Mouse (Mus musculus): ENCODE results near the gene 1700113H08Rik. TPM values are rescaled to one million over a fixed set of nuclear protein-coding genes. Genes with fewer than 3 reads are reported as not detected.
A peak's percentile ranks its signal among the peaks of the same experiment; 100 is the strongest.

The 1700113H08Rik gene
- not detected in 2 replicates for polyA plus RNA-seq (2016; fragmentation: Nextera tagmentation; extraction: Ambion mirVana)

DNA sequence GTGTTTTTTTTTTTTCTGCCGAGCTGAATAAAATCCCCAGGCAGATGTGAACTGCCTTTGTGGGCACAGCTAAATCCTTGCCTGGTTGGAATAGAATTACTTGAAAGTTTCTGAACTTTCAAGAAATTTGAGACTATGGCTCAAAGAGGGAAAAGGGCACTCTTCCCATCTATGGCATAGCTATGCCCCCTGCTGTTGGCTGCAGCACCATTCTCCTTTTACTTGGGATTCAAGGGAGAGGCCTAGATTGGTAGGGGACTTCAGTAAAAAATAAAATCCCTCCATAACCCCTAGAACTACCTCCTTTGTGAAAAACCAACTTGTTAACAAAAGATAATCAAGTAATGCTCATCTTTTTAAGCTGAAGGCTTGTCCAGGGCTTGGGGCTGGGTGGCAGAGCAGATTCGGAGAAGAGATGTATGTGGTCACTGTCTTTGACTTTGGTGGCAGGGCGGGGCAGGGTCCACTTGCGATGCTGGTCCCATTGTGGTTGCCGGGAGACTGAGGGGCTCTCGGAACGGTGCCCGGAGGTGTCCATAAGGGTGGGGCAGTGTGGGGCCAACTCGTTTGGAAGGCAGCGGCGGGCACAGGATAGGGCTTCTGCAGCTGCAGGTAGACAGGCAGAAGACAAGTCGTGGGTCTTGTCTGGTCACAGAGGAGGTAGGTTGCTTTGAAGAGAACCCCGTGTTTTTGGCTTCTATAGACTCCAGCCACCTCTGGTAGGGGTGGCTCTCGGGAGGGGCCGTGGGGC is at the start of gene 1700113H08Rik:
Gene 1700113H08Rik, plus strand, starts transcription at position 546 of the 751 bp plus-strand sequence.
- peaks cover 41% of the 10 kb centered on the region for H3K4me1 ChIP-seq
- H3K36me3 ChIP-seq (replicated peaks) = no peaks in the 10 kb centered on the region
- H3K27me3 ChIP-seq (ENCODE audit: poor library complexity, severe bottlenecking) = peaks cover 23% of the 10 kb centered on the region
- DNase-seq (ENCODE audit: extremely low spot score, low spot score) = no peak
- H3K9me3 ChIP-seq = no peaks in the 10 kb centered on the region
- peak within 1 kb of the TSS; percentile 54 for H3K4me3 ChIP-seq
- WGBS = 7% methylated on average over 15 of the region's 15 CpGs
- H3K27ac ChIP-seq = peak within 1 kb of the TSS; percentile 88

DNA sequence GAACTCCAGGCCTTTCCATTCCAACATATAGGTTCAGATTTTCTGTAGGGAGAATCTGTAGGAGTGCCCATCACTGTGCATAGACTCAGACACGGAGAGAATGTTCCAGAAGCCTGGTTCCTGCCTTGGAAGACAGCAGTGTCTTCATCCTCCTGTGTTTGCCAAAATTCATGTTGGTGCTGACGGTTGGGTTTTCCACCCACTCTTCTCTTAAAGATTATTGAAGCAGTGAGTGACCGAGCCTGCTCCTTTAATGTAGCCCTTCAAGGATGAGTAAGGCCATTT is 49.7 kb upstream of the 1700113H08Rik start:
- Histone ChIP-seq H3K27me3 (ENCODE audit: poor library complexity, severe bottlenecking) (no peaks in the 10 kb centered on the region), H3K9me3 (no peaks in the 10 kb centered on the region), H3K27ac (no peak overlapping the region), H3K4me3 (no peak overlapping the region), H3K36me3 (replicated peaks) (no peaks in the 10 kb centered on the region), H3K4me1 (no peaks in the 10 kb centered on the region)
- WGBS = 86% methylated on average over 3 of the region's 3 CpGs
- DNase-seq (ENCODE audit: extremely low spot score, low spot score) = no peak

DNA sequence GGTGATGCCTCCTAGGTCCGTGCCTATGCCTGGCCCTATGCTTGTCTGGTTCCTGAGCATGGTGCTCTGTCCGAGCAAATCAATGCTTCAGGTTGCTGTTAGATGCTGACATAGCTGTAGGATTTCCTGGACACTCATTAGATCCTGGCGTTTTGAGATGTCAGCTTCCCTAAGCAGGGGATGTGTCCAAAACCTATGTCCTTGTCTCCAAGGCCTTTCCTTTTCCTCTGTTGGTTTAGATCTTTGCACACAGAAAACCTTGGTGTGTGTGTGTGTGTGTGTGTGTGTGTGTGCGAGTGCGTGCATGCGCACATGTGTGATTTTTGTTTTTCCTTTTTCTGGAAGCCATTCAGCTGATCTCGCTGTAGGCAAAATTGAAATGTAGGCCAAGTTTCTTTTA is 45.8 kb upstream of the 1700113H08Rik start:
- H3K27ac ChIP-seq = no peak overlapping the region
- no peak overlapping the region for H3K4me3 ChIP-seq
- H3K36me3 ChIP-seq (replicated peaks) = no peaks in the 10 kb centered on the region
- no peak for DNase-seq (ENCODE audit: extremely low spot score, low spot score)
- 94% methylated on average over 7 of the region's 7 CpGs for WGBS
- no peaks in the 10 kb centered on the region for H3K9me3 ChIP-seq
- H3K27me3 ChIP-seq (ENCODE audit: poor library complexity, severe bottlenecking) = peaks cover 3% of the 10 kb centered on the region
- H3K4me1 ChIP-seq = peaks cover 20% of the 10 kb centered on the region

DNA sequence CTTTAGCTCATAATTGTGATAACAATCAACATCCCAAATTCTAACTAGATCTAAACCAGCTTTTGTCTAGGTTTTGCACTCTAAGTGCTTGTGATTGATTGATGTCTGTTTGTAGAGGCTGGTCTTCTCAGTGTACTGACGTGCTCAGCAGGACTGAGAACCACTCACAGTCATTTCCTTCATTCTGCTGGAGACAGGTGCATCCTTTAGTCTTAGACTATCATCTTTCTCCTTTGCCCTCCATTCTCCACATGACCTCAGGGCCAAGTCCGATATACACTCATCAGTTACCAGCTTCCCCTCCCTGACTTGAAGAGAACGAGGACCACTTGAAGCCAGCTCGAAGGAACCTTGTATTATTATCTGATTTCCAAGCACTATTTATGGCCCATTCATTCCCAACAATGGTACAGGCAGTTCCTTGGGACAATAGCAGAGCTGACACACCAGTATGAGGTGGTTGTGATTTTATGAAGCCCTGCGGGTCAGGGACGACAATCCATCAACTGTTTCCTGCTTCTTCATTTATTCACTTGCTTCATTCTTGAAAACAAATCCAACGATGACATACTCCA is 43.4 kb upstream of the 1700113H08Rik start:
- WGBS = 88% methylated on average over 7 of the region's 7 CpGs

DNA sequence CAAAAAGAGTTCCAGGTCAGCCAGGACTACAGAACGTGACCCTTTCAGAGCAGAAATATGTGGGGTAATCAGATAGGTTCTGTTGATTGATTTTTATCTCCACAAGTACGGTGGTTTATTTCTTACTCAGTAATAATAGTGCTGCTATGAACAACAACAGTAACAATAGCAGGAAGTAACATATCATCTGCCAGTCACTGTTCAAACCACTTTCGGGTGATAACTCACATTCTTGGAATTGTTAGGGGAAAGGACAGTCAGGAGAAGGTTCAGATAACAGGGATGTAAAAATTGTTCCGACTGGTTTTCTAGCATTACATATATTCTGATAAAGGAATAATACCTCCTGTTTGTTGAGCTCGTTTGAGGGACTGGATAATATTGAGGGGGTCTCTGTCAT is 42.4 kb upstream of the 1700113H08Rik start:
- no peaks in the 10 kb centered on the region for H3K9me3 ChIP-seq
- H3K4me1 ChIP-seq = peaks cover 30% of the 10 kb centered on the region
- peaks cover 32% of the 10 kb centered on the region for H3K27me3 ChIP-seq (ENCODE audit: poor library complexity, severe bottlenecking)
- no peak for DNase-seq (ENCODE audit: extremely low spot score, low spot score)
- no peak overlapping the region for H3K27ac ChIP-seq
- H3K4me3 ChIP-seq = no peak overlapping the region
- 77% methylated on average over 5 of the region's 5 CpGs for WGBS
- no peaks in the 10 kb centered on the region for H3K36me3 ChIP-seq (replicated peaks)

More for the DNA sequence above, 43.4 kb upstream of the 1700113H08Rik start:
- Histone ChIP-seq H3K27ac (no peak overlapping the region), H3K4me3 (no peak overlapping the region), H3K4me1 (peaks cover 30% of the 10 kb centered on the region), H3K27me3 (ENCODE audit: poor library complexity, severe bottlenecking) (peaks cover 27% of the 10 kb centered on the region), H3K36me3 (replicated peaks) (no peaks in the 10 kb centered on the region), H3K9me3 (no peaks in the 10 kb centered on the region)
- no peak for DNase-seq (ENCODE audit: extremely low spot score, low spot score)

DNA sequence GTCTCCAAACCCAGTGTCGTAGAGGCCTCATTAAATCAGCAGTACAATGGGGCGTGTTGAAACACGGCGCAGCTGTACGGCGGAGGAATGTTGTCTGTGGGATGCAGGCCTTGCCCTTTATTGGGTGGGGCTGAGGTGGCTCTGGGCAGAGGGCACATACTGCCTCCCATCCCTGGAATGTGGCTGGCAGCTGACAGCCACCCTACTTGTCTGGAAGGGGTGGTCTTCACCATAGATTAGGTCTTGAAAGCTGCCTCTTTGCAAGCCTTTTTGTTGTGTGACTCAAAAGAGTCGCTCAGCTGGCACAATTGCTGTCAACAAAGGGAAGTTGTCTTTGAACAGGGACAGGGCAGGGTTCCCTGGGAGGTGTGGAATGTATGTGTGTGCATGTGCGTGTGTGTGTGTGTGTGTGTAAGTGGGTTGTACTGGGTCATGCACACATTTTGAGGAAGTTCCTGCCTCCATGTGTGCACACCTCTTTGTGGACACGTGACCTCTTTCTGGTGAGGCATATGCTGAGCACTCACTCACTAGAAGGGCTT is 41.6 kb upstream of the 1700113H08Rik start:
- H3K27ac ChIP-seq = 0 out of 2 replicates have a peak overlapping the region, but pooled peaks have one; percentile 65
- no peaks in the 10 kb centered on the region for H3K9me3 ChIP-seq
- no peak overlapping the region for H3K4me3 ChIP-seq
- H3K4me1 ChIP-seq = peaks cover 30% of the 10 kb centered on the region
- peaks cover 38% of the 10 kb centered on the region for H3K27me3 ChIP-seq (ENCODE audit: poor library complexity, severe bottlenecking)
- peak; percentile 35 for DNase-seq (ENCODE audit: extremely low spot score, low spot score)
- WGBS = 33% methylated on average over 9 of the region's 9 CpGs
- H3K36me3 ChIP-seq (replicated peaks) = no peaks in the 10 kb centered on the region

DNA sequence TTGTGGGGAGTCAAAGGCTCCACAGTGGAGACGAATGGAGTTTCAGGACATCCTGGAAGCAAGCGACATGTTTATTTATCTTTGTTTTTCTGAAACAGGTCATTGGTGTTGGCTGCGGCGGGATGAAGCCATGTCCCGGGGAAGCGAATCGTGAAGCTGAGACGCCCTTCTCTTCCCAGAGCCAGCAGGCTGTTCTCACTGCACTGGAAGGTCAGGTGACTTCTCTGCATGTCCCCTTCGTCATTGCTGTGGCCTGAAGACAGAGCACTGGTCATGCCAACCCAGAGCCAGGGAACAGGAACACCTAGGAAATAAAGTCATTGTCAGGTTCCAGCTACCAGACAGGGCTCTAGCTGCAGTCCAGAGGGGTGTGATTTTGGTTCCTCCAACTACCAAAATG is 39.0 kb upstream of the 1700113H08Rik start:
- Histone ChIP-seq H3K9me3 (no peaks in the 10 kb centered on the region), H3K27ac (no peak overlapping the region), H3K36me3 (replicated peaks) (no peaks in the 10 kb centered on the region), H3K4me1 (peaks cover 30% of the 10 kb centered on the region), H3K4me3 (no peak overlapping the region), H3K27me3 (ENCODE audit: poor library complexity, severe bottlenecking) (peaks cover 53% of the 10 kb centered on the region)
- 78% methylated on average over 9 of the region's 9 CpGs for WGBS
- no peak for DNase-seq (ENCODE audit: extremely low spot score, low spot score)

DNA sequence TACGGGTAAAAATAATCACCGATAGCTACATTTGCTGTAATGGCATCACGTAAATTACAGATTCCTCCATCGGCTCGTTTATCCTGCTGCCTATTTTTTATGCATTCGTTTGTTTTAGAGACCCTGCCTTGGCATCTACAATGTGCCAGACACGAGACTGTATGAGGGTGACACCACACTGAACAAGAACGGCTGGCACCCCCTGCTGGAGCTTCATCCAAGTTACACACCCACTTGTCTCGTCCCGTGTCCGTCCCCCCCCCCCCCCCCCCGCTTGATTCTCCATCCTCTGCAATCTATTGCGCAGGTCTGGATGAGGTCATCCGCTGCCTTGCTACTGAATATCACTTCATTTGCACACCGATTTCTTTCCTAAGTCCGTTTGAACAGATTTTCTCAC is 37.1 kb upstream of the 1700113H08Rik start:
- Histone ChIP-seq H3K9me3 (no peaks in the 10 kb centered on the region), H3K27me3 (ENCODE audit: poor library complexity, severe bottlenecking) (peaks cover 53% of the 10 kb centered on the region), H3K4me1 (peaks cover 24% of the 10 kb centered on the region), H3K27ac (no peak overlapping the region), H3K4me3 (no peak overlapping the region), H3K36me3 (replicated peaks) (no peaks in the 10 kb centered on the region)
- DNase-seq (ENCODE audit: extremely low spot score, low spot score) = no peak
- 76% methylated on average over 16 of the region's 16 CpGs for WGBS

DNA sequence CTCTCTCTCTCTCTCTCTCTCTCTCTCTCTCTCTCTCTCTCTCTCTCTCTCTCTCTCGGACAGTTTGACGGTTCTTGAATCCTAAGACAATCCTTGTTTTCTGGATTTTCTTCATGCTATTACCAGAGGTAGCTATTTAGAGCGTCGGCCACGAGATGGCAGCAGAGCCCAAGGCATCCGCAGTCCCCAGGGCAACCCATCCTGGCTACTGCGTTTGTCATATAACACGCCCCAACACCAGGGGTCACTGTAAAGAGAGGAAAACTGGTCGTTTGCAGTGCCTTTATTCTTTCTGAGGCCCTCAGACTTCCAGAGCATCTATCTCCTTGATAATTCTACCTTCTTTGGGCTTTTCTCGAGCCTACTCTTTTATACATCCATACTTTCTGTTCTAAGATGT is 33.0 kb upstream of the 1700113H08Rik start:
- Histone ChIP-seq H3K27me3 (ENCODE audit: poor library complexity, severe bottlenecking) (peaks cover 47% of the 10 kb centered on the region), H3K4me3 (no peak overlapping the region), H3K4me1 (no peaks in the 10 kb centered on the region), H3K9me3 (no peaks in the 10 kb centered on the region), H3K27ac (no peak overlapping the region), H3K36me3 (replicated peaks) (no peaks in the 10 kb centered on the region)
- peak; percentile 83 for DNase-seq (ENCODE audit: extremely low spot score, low spot score)
- 1% methylated on average over 8 of the region's 10 CpGs for WGBS

DNA sequence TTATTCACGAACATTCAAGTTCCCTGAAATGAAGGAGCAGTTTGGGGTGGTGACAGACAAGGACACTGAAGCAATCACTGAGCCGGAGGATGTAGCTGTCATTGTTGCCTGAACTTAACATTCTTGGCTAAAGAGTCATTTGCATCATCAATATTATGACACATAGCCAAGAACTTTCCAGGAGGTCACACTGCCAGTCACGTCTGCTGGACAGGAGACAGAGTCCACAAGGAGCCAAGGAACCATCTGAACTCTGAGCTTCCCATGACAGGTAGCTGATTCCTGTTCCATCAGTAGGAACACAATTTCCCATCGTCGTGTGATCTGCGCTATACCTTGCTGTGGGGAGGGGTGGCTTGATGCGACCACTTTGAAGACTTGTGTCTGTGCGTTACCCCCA is 25.1 kb upstream of the 1700113H08Rik start:
- WGBS = 87% methylated on average over 8 of the region's 8 CpGs
- Histone ChIP-seq H3K9me3 (no peaks in the 10 kb centered on the region), H3K27ac (no peak overlapping the region), H3K27me3 (ENCODE audit: poor library complexity, severe bottlenecking) (peaks cover 62% of the 10 kb centered on the region), H3K4me1 (peaks cover 25% of the 10 kb centered on the region), H3K4me3 (no peak overlapping the region), H3K36me3 (replicated peaks) (no peaks in the 10 kb centered on the region)
- no peak for DNase-seq (ENCODE audit: extremely low spot score, low spot score)

DNA sequence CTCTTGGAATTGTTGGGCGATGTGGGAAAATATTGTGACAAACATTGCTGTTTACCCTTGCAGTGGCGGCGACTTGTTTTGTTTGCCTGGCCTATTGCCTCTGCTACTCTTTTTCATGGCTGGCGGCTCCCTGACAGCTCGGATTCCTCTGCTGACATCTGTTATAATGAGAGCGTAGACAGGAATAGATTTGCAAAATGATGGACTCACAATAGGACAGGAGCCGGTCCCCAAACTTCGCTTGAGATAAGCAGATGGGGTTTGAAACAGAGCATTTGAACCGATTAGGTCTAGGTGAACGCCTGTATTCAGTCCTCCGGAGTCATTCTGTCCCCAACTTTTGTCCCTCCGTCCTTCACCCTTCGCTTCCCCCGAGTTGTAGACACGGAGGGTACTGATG is 22.0 kb upstream of the 1700113H08Rik start:
- peaks cover 25% of the 10 kb centered on the region for H3K4me1 ChIP-seq
- no peak for DNase-seq (ENCODE audit: extremely low spot score, low spot score)
- no peaks in the 10 kb centered on the region for H3K9me3 ChIP-seq
- H3K4me3 ChIP-seq = 0 out of 2 replicates have a peak overlapping the region, but pooled peaks have one; percentile 14
- no peaks in the 10 kb centered on the region for H3K36me3 ChIP-seq (replicated peaks)
- 52% methylated on average over 15 of the region's 15 CpGs for WGBS
- peak overlapping the region; percentile 69; the same call in 1 of the 2 replicates for H3K27ac ChIP-seq
- H3K27me3 ChIP-seq (ENCODE audit: poor library complexity, severe bottlenecking) = peaks cover 57% of the 10 kb centered on the region

DNA sequence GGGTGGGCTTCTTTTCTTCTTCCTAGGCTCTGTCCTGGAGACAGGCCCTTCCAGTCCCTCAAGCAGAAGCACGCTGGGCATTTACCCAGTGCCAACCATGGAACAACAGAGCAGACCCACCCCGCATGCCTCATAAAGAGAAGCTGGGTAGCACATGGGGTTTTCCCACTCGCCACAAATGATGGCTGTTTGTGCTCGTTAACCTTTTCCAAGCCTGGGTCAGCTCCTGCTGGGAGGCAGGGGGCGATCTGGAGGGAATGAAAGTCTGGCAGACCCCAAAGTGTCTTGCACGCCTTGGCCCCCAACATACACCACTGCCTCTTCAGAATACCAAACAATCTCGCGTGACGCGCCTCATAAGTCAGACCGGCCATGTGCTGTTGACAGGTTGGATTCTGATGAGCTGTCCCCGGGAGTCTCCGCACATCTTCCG is 21.6 kb upstream of the 1700113H08Rik start:
- Histone ChIP-seq H3K4me1 (peaks cover 29% of the 10 kb centered on the region), H3K27me3 (ENCODE audit: poor library complexity, severe bottlenecking) (peaks cover 53% of the 10 kb centered on the region), H3K27ac (peak overlapping the region; percentile 69; the same call in 1 of the 2 replicates), H3K9me3 (no peaks in the 10 kb centered on the region), H3K36me3 (replicated peaks) (no peaks in the 10 kb centered on the region), H3K4me3 (peak overlapping the region; percentile 14; the same call in 1 of the 2 replicates)
- no peak for DNase-seq (ENCODE audit: extremely low spot score, low spot score)
- WGBS = 56% methylated on average over 14 of the region's 14 CpGs

DNA sequence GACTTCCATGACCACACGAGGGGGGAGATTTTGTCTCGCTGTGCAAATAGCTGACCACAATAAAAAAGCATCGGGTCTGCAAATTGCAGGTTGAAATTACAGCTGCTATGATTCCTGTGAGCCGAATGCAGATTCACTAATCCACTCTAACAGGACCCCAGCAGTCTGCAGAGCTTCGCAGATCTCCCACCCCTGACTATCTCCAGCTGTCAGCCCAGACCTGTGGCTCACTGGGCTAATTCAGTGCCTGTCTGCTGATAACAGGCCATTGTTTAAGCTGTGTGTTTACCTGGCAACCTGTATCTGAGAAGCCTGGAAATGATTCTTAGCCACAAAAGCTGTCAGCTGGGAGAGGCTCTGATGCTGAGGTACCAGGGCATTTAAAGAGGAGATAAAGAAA is 20.8 kb upstream of the 1700113H08Rik start:
- WGBS = 42% methylated on average over 5 of the region's 5 CpGs
- H3K4me3 ChIP-seq = no peak overlapping the region
- no peaks in the 10 kb centered on the region for H3K36me3 ChIP-seq (replicated peaks)
- H3K9me3 ChIP-seq = no peaks in the 10 kb centered on the region
- H3K27ac ChIP-seq = peak overlapping the region; percentile 41; the same call in 1 of the 2 replicates
- no peak for DNase-seq (ENCODE audit: extremely low spot score, low spot score)
- peaks cover 32% of the 10 kb centered on the region for H3K4me1 ChIP-seq
- H3K27me3 ChIP-seq (ENCODE audit: poor library complexity, severe bottlenecking) = peaks cover 53% of the 10 kb centered on the region
